Mouse (Mus musculus): ENCODE results near the gene Chd6. TPM values are rescaled to one million over a fixed set of nuclear protein-coding genes. Genes with fewer than 3 reads are reported as not detected.

The Chd6 gene
- polyA plus RNA-seq, 1 experiment: 9.5 TPM

GRCm38 (mm10) chr2:160933890-160934289, 175.0 kb downstream of the Chd6 start:
- Histone ChIP-seq H3K4me3 (ENCODE audit: extremely low read depth, insufficient read depth, insufficient read length) (no peak overlapping the region), H3K27me3 (ENCODE audit: control insufficient read depth, insufficient read depth, low read length) (no peaks in the 10 kb centered on the region), H3K27ac (ENCODE audit: insufficient read depth, low read length) (no peak overlapping the region), H3K36me3 (ENCODE audit: control insufficient read depth, insufficient read depth, low read length) (no peaks in the 10 kb centered on the region), H3K4me1 (ENCODE audit: control insufficient read depth, insufficient read depth, insufficient read length) (no peaks in the 10 kb centered on the region)
- TF ChIP-seq POLR2A (IDR thresholded peaks at IDR 0.05; ENCODE audit: low read depth, low read length): no peak
- 78% methylated on average over 5 of the region's 5 CpGs for WGBS
- DNase-seq (ENCODE audit: low read depth in 1 of 2, low spot score in 2 of 2): no peak

- H3K4me1 ChIP-seq (ENCODE audit: control insufficient read depth, insufficient read depth, insufficient read length): no peaks in the 10 kb centered on the region
- no peak overlapping the region for H3K4me3 ChIP-seq (ENCODE audit: extremely low read depth, insufficient read depth, insufficient read length)
- no peaks in the 10 kb centered on the region for H3K36me3 ChIP-seq (ENCODE audit: control insufficient read depth, insufficient read depth, low read length)
- no peak overlapping the region for H3K27ac ChIP-seq (ENCODE audit: insufficient read depth, low read length)
- no peak for DNase-seq (ENCODE audit: low read depth in 1 of 2, low spot score in 2 of 2)
- 85% methylated on average over 3 of the region's 3 CpGs for WGBS
- TF ChIP-seq CTCF (IDR thresholded peaks at IDR 0.05; ENCODE audit: extremely low read depth, insufficient read depth, insufficient read length, insufficient replicate concordance): no peak
- TF ChIP-seq POLR2A (IDR thresholded peaks at IDR 0.05; ENCODE audit: low read depth, low read length): no peak
- no peaks in the 10 kb centered on the region for H3K27me3 ChIP-seq (ENCODE audit: control insufficient read depth, insufficient read depth, low read length)
Measured at GRCm38 (mm10) chr2:160932981-160933380, 175.9 kb downstream of the Chd6 start.

DNA sequence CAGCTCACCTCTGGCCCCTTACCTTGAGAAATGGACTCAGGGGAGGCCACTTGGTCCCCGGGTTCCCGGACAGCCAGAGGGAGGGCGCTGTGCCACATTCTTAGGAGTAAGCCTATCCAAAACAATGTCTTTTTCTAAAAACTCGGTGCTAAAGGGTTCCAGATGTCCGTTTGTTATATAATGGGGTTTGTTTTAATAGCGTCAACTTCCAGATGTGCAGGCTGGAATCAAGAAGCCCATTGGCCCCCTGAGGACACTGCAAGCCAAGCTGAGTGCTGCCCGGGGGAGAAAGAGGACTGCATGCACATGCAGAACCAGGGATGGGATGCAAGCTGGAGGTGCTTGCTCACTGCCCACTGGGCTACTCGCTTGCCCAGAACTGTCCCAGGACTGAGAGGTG, 176.6 kb downstream of the Chd6 start:
- Histone ChIP-seq H3K4me1 (ENCODE audit: control insufficient read depth, insufficient read depth, insufficient read length) (no peaks in the 10 kb centered on the region), H3K4me3 (ENCODE audit: extremely low read depth, insufficient read depth, insufficient read length) (no peak overlapping the region), H3K27me3 (ENCODE audit: control insufficient read depth, insufficient read depth, low read length) (no peaks in the 10 kb centered on the region), H3K36me3 (ENCODE audit: control insufficient read depth, insufficient read depth, low read length) (no peaks in the 10 kb centered on the region), H3K27ac (ENCODE audit: insufficient read depth, low read length) (no peak overlapping the region)
- DNase-seq (ENCODE audit: low read depth in 1 of 2, low spot score in 2 of 2): no peak
- TF ChIP-seq POLR2A (IDR thresholded peaks at IDR 0.05; ENCODE audit: low read depth, low read length) (no peak), CTCF (IDR thresholded peaks at IDR 0.05; ENCODE audit: extremely low read depth, insufficient read depth, insufficient read length, insufficient replicate concordance) (no peak)
- 80% methylated on average over 8 of the region's 8 CpGs for WGBS

DNA sequence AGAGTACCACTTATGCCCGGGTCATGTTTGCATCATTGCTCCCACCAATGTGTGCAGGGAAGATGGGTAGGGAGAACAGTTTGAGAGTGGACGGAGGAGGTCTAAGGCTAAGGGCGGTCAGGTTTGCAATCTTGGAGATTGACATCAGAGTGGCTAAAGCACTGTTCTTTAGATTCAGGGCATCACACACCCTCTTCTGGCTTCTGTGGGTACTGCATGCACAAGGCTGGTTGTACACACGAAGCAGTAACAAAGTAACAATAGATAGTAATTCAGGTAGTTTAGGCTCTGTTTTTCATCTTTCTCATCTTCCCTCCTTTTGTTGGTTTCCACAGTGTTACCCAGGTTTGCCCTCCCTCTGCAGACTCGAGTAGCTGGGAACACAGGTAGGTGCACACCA, 177.5 kb downstream of the Chd6 start:
- H3K4me3 ChIP-seq (ENCODE audit: extremely low read depth, insufficient read depth, insufficient read length): no peak overlapping the region
- TF ChIP-seq POLR2A (IDR thresholded peaks at IDR 0.05; ENCODE audit: low read depth, low read length) (no peak), CTCF (IDR thresholded peaks at IDR 0.05; ENCODE audit: extremely low read depth, insufficient read depth, insufficient read length, insufficient replicate concordance) (no peak)
- no peaks in the 10 kb centered on the region for H3K27me3 ChIP-seq (ENCODE audit: control insufficient read depth, insufficient read depth, low read length)
- no peak for DNase-seq (ENCODE audit: low read depth in 1 of 2, low spot score in 2 of 2)
- H3K27ac ChIP-seq (ENCODE audit: insufficient read depth, low read length): no peak overlapping the region
- WGBS: 92% methylated on average over 5 of the region's 5 CpGs
- H3K36me3 ChIP-seq (ENCODE audit: control insufficient read depth, insufficient read depth, low read length): no peaks in the 10 kb centered on the region
- H3K4me1 ChIP-seq (ENCODE audit: control insufficient read depth, insufficient read depth, insufficient read length): no peaks in the 10 kb centered on the region

DNA sequence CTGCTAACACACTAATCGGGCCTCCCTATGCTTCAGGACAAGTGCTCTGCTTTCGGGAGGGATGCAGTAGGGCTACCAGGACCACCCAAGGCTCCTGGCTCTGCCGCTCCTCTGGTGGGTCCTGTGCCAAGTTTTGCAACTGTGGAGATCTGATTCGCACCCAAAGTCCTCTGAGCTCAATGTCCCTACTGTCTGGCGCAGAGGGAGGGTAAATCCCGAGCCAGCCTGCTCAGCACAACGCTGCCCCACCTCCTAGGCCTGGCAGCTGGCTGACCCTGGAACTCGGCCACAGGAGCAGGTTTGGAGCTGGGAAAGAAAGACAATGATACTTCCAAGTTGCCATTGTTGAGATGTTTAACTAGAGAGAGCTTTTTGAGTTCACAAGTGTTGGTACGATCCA, 183.7 kb downstream of the Chd6 start:
- no peaks in the 10 kb centered on the region for H3K27me3 ChIP-seq (ENCODE audit: control insufficient read depth, insufficient read depth, low read length)
- no peak overlapping the region for H3K4me3 ChIP-seq (ENCODE audit: extremely low read depth, insufficient read depth, insufficient read length)
- H3K27ac ChIP-seq (ENCODE audit: insufficient read depth, low read length): no peak overlapping the region
- H3K36me3 ChIP-seq (ENCODE audit: control insufficient read depth, insufficient read depth, low read length): no peaks in the 10 kb centered on the region
- TF ChIP-seq CTCF (IDR thresholded peaks at IDR 0.05; ENCODE audit: extremely low read depth, insufficient read depth, insufficient read length, insufficient replicate concordance) (no peak), POLR2A (IDR thresholded peaks at IDR 0.05; ENCODE audit: low read depth, low read length) (no peak)
- DNase-seq (ENCODE audit: low read depth in 1 of 2, low spot score in 2 of 2): no peak
- 85% methylated on average over 9 of the region's 9 CpGs for WGBS
- no peaks in the 10 kb centered on the region for H3K4me1 ChIP-seq (ENCODE audit: control insufficient read depth, insufficient read depth, insufficient read length)

GRCm38 (mm10) chr2:160921285-160921684, 187.6 kb downstream of the Chd6 start:
- TF ChIP-seq CTCF (IDR thresholded peaks at IDR 0.05; ENCODE audit: extremely low read depth, insufficient read depth, insufficient read length, insufficient replicate concordance) (no peak), POLR2A (IDR thresholded peaks at IDR 0.05; ENCODE audit: low read depth, low read length) (no peak)
- H3K4me3 ChIP-seq (ENCODE audit: extremely low read depth, insufficient read depth, insufficient read length): no peak overlapping the region
- WGBS: 63% methylated on average over 7 of the region's 7 CpGs

GRCm38 (mm10) chr2:160918930-160919215, 190.0 kb downstream of the Chd6 start:
- WGBS: 93% methylated on average over 2 of the region's 2 CpGs
- H3K27me3 ChIP-seq (ENCODE audit: control insufficient read depth, insufficient read depth, low read length): no peaks in the 10 kb centered on the region; the same call in 1 of the 2 replicates

More at GRCm38 (mm10) chr2:160921285-160921684, 187.6 kb downstream of the Chd6 start:
- no peak for DNase-seq (ENCODE audit: low read depth in 1 of 2, low spot score in 2 of 2)
- Histone ChIP-seq H3K4me1 (ENCODE audit: control insufficient read depth, insufficient read depth, insufficient read length) (no peaks in the 10 kb centered on the region), H3K27ac (ENCODE audit: insufficient read depth, low read length) (no peak overlapping the region), H3K36me3 (ENCODE audit: control insufficient read depth, insufficient read depth, low read length) (no peaks in the 10 kb centered on the region), H3K27me3 (ENCODE audit: control insufficient read depth, insufficient read depth, low read length) (no peaks in the 10 kb centered on the region)

More at GRCm38 (mm10) chr2:160918930-160919215, 190.0 kb downstream of the Chd6 start:
- Histone ChIP-seq H3K4me1 (ENCODE audit: control insufficient read depth, insufficient read depth, insufficient read length) (no peaks in the 10 kb centered on the region), H3K27ac (ENCODE audit: insufficient read depth, low read length) (no peak overlapping the region), H3K4me3 (ENCODE audit: extremely low read depth, insufficient read depth, insufficient read length) (no peak overlapping the region), H3K36me3 (ENCODE audit: control insufficient read depth, insufficient read depth, low read length) (no peaks in the 10 kb centered on the region)
- no peak for DNase-seq (ENCODE audit: low read depth in 1 of 2, low spot score in 2 of 2)
- no peak for TF ChIP-seq CTCF (IDR thresholded peaks at IDR 0.05; ENCODE audit: extremely low read depth, insufficient read depth, insufficient read length, insufficient replicate concordance)
- TF ChIP-seq POLR2A (IDR thresholded peaks at IDR 0.05; ENCODE audit: low read depth, low read length): no peak

Measured in spleen, adult 2 months (tissue).